8 mouse cellular contexts compared by ENCODE assay signal in the genomic region with DNA sequence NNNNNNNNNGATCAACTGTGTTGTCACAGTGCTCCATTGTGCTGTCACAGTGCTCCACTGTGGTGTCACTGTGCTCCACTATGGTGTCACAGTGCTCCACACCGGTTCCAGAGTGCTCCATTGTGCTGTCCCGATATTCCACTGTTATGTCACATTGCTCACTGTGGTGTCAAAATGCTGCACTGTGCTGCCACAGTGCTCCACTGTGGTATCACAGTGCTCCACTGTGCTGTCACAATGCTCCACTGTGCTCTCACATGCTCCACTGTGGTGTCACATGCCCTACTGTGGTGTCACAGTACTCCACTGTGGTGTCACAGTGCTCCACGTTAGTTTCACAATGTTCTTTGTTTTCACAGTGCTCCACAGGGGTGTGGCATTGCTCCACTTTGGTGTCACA.
A peak's percentile ranks its signal among the peaks of the same experiment; 100 is the strongest.
DNase-seq lines count a peak whose midpoint lies in the region; ATAC-seq lines count a peak whose summit lies in the region.

No protein-coding gene starts in this region.

- peak; percentile 88 for DNase-seq in heart, adult 11 months
- DNase-seq in heart, postnatal 36 days: no peak
- peak; percentile 19 for DNase-seq in urinary bladder, adult 2 months (ENCODE audit: low spot score)
- no peak for DNase-seq in urinary bladder, postnatal 10 days (ENCODE audit: low spot score)
- DNase-seq in left cerebral cortex, postnatal 4 days: no peak
- DNase-seq in frontal cortex, postnatal 36 days (ENCODE audit: low spot score in 2 of 2): no peak
- no peak for DNase-seq in layer of hippocampus, adult 9-11 months

- intact Hi-C loops in heart, postnatal 36 days (cut with DNase I): no loop called here
- intact Hi-C loops in left cerebral cortex, postnatal 4 days (cut with DNase I): no loop called here

- peak; percentile 51 for ATAC-seq in megakaryocyte, adult 5-6 weeks (ENCODE audit: poor library complexity, severe bottlenecking)

Comparison
In these comparisons a context has a peak if more than half of its experiments do, and no peak if none do; other contexts are left out.
1. DNase-seq: peak in heart, adult 11 months (single experiment) and urinary bladder, adult 2 months (single experiment); none in heart, postnatal 36 days (0 of 2), urinary bladder, postnatal 10 days (single experiment), left cerebral cortex, postnatal 4 days (single experiment), frontal cortex, postnatal 36 days (0 of 2) and layer of hippocampus, adult 9-11 months (single experiment).